Mouse (Mus musculus): ENCODE data around the gene Cyth1. TPM values are rescaled to one million over a fixed set of nuclear protein-coding genes. Genes with fewer than 3 reads are reported as not detected.

The Cyth1 gene
- polyA plus RNA-seq, 1 experiment: 19.5 TPM

GRCm38 (mm10) chr11:118200834-118201830 lies 47.3 kb downstream of the Cyth1 start:
- Histone ChIP-seq H3K4me1 (ENCODE audit: control insufficient read depth, insufficient read depth, low read length) (peaks cover 63% of the 10 kb centered on the region), H3K27ac (ENCODE audit: insufficient read depth, low read depth, low read length) (peak overlapping the region; percentile 62), H3K4me3 (ENCODE audit: insufficient read depth, low read depth, low read length) (no peak overlapping the region), H3K27me3 (replicated peaks; ENCODE audit: control insufficient read depth, insufficient read depth, low read length) (no peaks in the 10 kb centered on the region), H3K36me3 (ENCODE audit: control insufficient read depth, insufficient read depth, low read length) (no peaks in the 10 kb centered on the region)
- TF ChIP-seq CTCF (conservative IDR thresholded peaks at IDR 0.05; ENCODE audit: insufficient read depth, insufficient read length, low read depth, low read length): no peak
- TF ChIP-seq POLR2A (IDR thresholded peaks at IDR 0.05; ENCODE audit: low read depth, low read length): no peak
- peak; percentile 56 for DNase-seq
- WGBS: 28% methylated on average over 11 of the region's 11 CpGs

GRCm38 (mm10) chr11:118198296-118198600 lies 50.1 kb downstream of the Cyth1 start:
- no peak overlapping the region for H3K27ac ChIP-seq (ENCODE audit: insufficient read depth, low read depth, low read length)
- H3K4me3 ChIP-seq (ENCODE audit: insufficient read depth, low read depth, low read length): no peak overlapping the region
- no peaks in the 10 kb centered on the region for H3K36me3 ChIP-seq (ENCODE audit: control insufficient read depth, insufficient read depth, low read length)
- no peaks in the 10 kb centered on the region for H3K27me3 ChIP-seq (replicated peaks; ENCODE audit: control insufficient read depth, insufficient read depth, low read length)
- DNase-seq: no peak
- peaks cover 78% of the 10 kb centered on the region for H3K4me1 ChIP-seq (ENCODE audit: control insufficient read depth, insufficient read depth, low read length)
- 36% methylated on average over 2 of the region's 2 CpGs for WGBS
- TF ChIP-seq CTCF (conservative IDR thresholded peaks at IDR 0.05; ENCODE audit: insufficient read depth, insufficient read length, low read depth, low read length): no peak
- TF ChIP-seq POLR2A (IDR thresholded peaks at IDR 0.05; ENCODE audit: low read depth, low read length): no peak

GRCm38 (mm10) chr11:118197508-118198295 lies 50.7 kb downstream of the Cyth1 start:
- no peak overlapping the region for H3K4me3 ChIP-seq (ENCODE audit: insufficient read depth, low read depth, low read length)

GRCm38 (mm10) chr11:118196824-118197388 lies 51.5 kb downstream of the Cyth1 start:
- Histone ChIP-seq H3K4me3 (ENCODE audit: insufficient read depth, low read depth, low read length) (no peak overlapping the region), H3K36me3 (ENCODE audit: control insufficient read depth, insufficient read depth, low read length) (no peaks in the 10 kb centered on the region), H3K27ac (ENCODE audit: insufficient read depth, low read depth, low read length) (0 out of 2 replicates have a peak overlapping the region, but pooled peaks have one; percentile 10), H3K27me3 (replicated peaks; ENCODE audit: control insufficient read depth, insufficient read depth, low read length) (no peaks in the 10 kb centered on the region), H3K4me1 (ENCODE audit: control insufficient read depth, insufficient read depth, low read length) (peaks cover 78% of the 10 kb centered on the region)
- peak; percentile 55 for DNase-seq
- TF ChIP-seq CTCF (conservative IDR thresholded peaks at IDR 0.05; ENCODE audit: insufficient read depth, insufficient read length, low read depth, low read length) (no peak), POLR2A (IDR thresholded peaks at IDR 0.05; ENCODE audit: low read depth, low read length) (no peak)
- 29% methylated on average over 10 of the region's 10 CpGs for WGBS

More at GRCm38 (mm10) chr11:118197508-118198295, 50.7 kb downstream of the Cyth1 start:
- TF ChIP-seq POLR2A (IDR thresholded peaks at IDR 0.05; ENCODE audit: low read depth, low read length) (no peak), CTCF (conservative IDR thresholded peaks at IDR 0.05; ENCODE audit: insufficient read depth, insufficient read length, low read depth, low read length) (no peak)
- DNase-seq: peak; percentile 72
- peaks cover 78% of the 10 kb centered on the region for H3K4me1 ChIP-seq (ENCODE audit: control insufficient read depth, insufficient read depth, low read length)
- H3K27me3 ChIP-seq (replicated peaks; ENCODE audit: control insufficient read depth, insufficient read depth, low read length): no peaks in the 10 kb centered on the region
- H3K27ac ChIP-seq (ENCODE audit: insufficient read depth, low read depth, low read length): no peak overlapping the region
- 28% methylated on average over 13 of the region's 13 CpGs for WGBS
- H3K36me3 ChIP-seq (ENCODE audit: control insufficient read depth, insufficient read depth, low read length): no peaks in the 10 kb centered on the region

GRCm38 (mm10) chr11:118193390-118194147 lies 54.8 kb downstream of the Cyth1 start:
- H3K27me3 ChIP-seq (replicated peaks; ENCODE audit: control insufficient read depth, insufficient read depth, low read length): no peaks in the 10 kb centered on the region
- peak; percentile 95 for DNase-seq
- TF ChIP-seq POLR2A (IDR thresholded peaks at IDR 0.05; ENCODE audit: low read depth, low read length) (no peak), CTCF (conservative IDR thresholded peaks at IDR 0.05; ENCODE audit: insufficient read depth, insufficient read length, low read depth, low read length) (no peak; the same call in 1 of the 2 replicates)
- 37% methylated on average over 14 of the region's 14 CpGs for WGBS
- peaks cover 49% of the 10 kb centered on the region for H3K4me1 ChIP-seq (ENCODE audit: control insufficient read depth, insufficient read depth, low read length)
- peak overlapping the region; percentile 84 for H3K27ac ChIP-seq (ENCODE audit: insufficient read depth, low read depth, low read length)
- no peaks in the 10 kb centered on the region for H3K36me3 ChIP-seq (ENCODE audit: control insufficient read depth, insufficient read depth, low read length)
- H3K4me3 ChIP-seq (ENCODE audit: insufficient read depth, low read depth, low read length): no peak overlapping the region

GRCm38 (mm10) chr11:118192973-118193372 lies 55.4 kb downstream of the Cyth1 start:
- H3K4me1 ChIP-seq (ENCODE audit: control insufficient read depth, insufficient read depth, low read length): peaks cover 43% of the 10 kb centered on the region
- WGBS: 76% methylated on average over 5 of the region's 5 CpGs
- peak; percentile 64 for DNase-seq
- H3K4me3 ChIP-seq (ENCODE audit: insufficient read depth, low read depth, low read length): no peak overlapping the region
- no peaks in the 10 kb centered on the region for H3K27me3 ChIP-seq (replicated peaks; ENCODE audit: control insufficient read depth, insufficient read depth, low read length)
- TF ChIP-seq POLR2A (IDR thresholded peaks at IDR 0.05; ENCODE audit: low read depth, low read length): no peak
- TF ChIP-seq CTCF (conservative IDR thresholded peaks at IDR 0.05; ENCODE audit: insufficient read depth, insufficient read length, low read depth, low read length): no peak
- H3K36me3 ChIP-seq (ENCODE audit: control insufficient read depth, insufficient read depth, low read length): no peaks in the 10 kb centered on the region
- H3K27ac ChIP-seq (ENCODE audit: insufficient read depth, low read depth, low read length): peak overlapping the region; percentile 84

Data from kidney, adult 2 months (tissue).